In the genomic region with DNA sequence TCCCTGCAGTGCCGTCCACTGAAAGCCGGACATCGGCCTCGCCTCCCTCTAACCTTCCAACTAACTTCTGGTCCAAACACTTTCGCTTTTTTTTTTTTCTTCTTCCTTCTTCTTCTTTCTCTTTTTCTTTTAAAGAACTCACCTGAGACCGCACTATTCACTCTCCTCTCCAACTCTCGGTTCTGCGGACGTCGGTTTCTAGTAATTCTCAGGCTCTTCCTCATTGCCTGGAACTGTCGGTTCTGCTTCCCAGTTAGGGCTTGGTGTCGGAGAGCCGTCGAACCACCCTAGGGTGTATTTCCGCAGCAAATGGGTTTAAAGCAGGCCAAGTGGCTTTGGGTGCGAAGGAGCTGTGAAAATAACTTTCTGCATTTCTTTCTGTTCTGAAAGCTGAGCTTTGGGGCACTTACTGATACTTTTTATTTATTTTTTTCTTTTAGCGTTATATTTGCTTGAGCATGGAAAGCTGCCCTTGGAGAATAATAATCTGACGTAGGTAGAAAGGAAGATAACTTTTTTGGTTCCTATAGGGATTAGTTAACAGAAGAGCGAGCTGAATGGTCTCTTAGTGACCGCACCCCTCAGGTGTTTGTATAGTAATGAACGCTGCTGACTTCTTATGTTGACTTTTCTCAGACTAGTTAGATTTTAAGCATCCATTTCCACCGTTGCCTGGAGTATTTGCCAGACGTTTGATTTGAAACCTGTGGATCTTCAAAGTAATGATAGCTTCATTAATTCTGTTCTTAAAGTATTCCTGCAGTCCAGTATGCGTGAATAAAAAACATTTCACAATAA, we compare ENCODE assay signal across 8 mouse cellular contexts. TPM values are rescaled to one million over a fixed set of nuclear protein-coding genes. Genes with fewer than 3 reads are reported as not detected.
A peak's percentile ranks its signal among the peaks of the same experiment; 100 is the strongest.
DNase-seq lines count a peak whose midpoint lies in the region; ATAC-seq and TF ChIP-seq lines count a peak whose summit lies in the region.

No protein-coding gene starts in this region.

- DNase-seq in lung, embryonic 14.5 days, result peak; percentile 28
- DNase-seq in lung, postnatal 4 days, result no peak
- DNase-seq in large intestine, adult 2 months (ENCODE audit: low read depth, low spot score), result peak; percentile 35
- DNase-seq in frontal cortex, postnatal 10 days (ENCODE audit: low spot score in 2 of 2), result no peak
- no peak for DNase-seq in left cerebral cortex, postnatal 10 days (ENCODE audit: extremely low spot score in 1 of 2, low spot score in 2 of 2)
- DNase-seq in urinary bladder, postnatal 36 days (ENCODE audit: low spot score in 2 of 2), result no peak

- peak overlapping the region; percentile 92 for H3K4me3 ChIP-seq in lung, embryonic 14.5 days (ENCODE audit: low read depth, low read length)
- peak overlapping the region; percentile 90 for H3K4me3 ChIP-seq in midbrain, embryonic 16.5 days (ENCODE audit: low read depth, low read length)

- 13% methylated on average over 24 of the region's 24 CpGs for WGBS in lung, embryonic 14.5 days
- WGBS in large intestine, adult 2 months, result 5% methylated on average over 24 of the region's 24 CpGs
- WGBS in midbrain, embryonic 16.5 days, result 20% methylated on average over 24 of the region's 24 CpGs

- no peaks in the 10 kb centered on the region for H3K27me3 ChIP-seq in lung, embryonic 14.5 days (ENCODE audit: insufficient read depth, low read length)
- 0 out of 2 replicates have a peak, but pooled peaks cover 3% of the 10 kb centered on the region for H3K27me3 ChIP-seq in midbrain, embryonic 16.5 days (ENCODE audit: control insufficient read depth, insufficient read depth, low read depth, low read length)

- ATAC-seq in lung, embryonic 14.5 days (ENCODE audit: insufficient read depth), result no peak
- ATAC-seq in erythroblast, adult 5-6 weeks (replicated peaks; ENCODE audit: low FRiP score, poor library complexity, severe bottlenecking), result peak; percentile 10; the same call in 1 of the 2 replicates
- no peak for ATAC-seq in midbrain, embryonic 16.5 days

- intact Hi-C loops in left cerebral cortex, postnatal 10 days (cut with DNase I), result no loop called here

- no peaks in the 10 kb centered on the region for H3K9me3 ChIP-seq in lung, embryonic 14.5 days (ENCODE audit: low read depth, low read length)
- no peaks in the 10 kb centered on the region for H3K9me3 ChIP-seq in midbrain, embryonic 16.5 days (replicated peaks; ENCODE audit: control insufficient read depth, low read length, poor library complexity, severe bottlenecking)

- no peaks in the 10 kb centered on the region for H3K36me3 ChIP-seq in lung, embryonic 14.5 days (ENCODE audit: insufficient read depth)
- H3K36me3 ChIP-seq in midbrain, embryonic 16.5 days (ENCODE audit: control insufficient read depth, insufficient read depth, low read length), result no peaks in the 10 kb centered on the region

- peak overlapping the region; percentile 93 for H3K9ac ChIP-seq in lung, embryonic 14.5 days
- peak overlapping the region; percentile 91 for H3K9ac ChIP-seq in midbrain, embryonic 16.5 days (ENCODE audit: low read depth, low read length)

- H3K4me1 ChIP-seq in lung, embryonic 14.5 days (ENCODE audit: insufficient read depth), result peaks cover 6% of the 10 kb centered on the region
- H3K4me1 ChIP-seq in midbrain, embryonic 16.5 days (ENCODE audit: control insufficient read depth, insufficient read depth, low read length), result peaks cover 20% of the 10 kb centered on the region

- H3K4me2 ChIP-seq in lung, embryonic 14.5 days, result peak overlapping the region; percentile 95
- peak overlapping the region; percentile 98 for H3K4me2 ChIP-seq in midbrain, embryonic 16.5 days (ENCODE audit: low read length)

- H3K27ac ChIP-seq in lung, embryonic 14.5 days (ENCODE audit: low read depth), result peak overlapping the region; percentile 97
- peak overlapping the region; percentile 98; the same call in 1 of the 2 replicates for H3K27ac ChIP-seq in midbrain, embryonic 16.5 days (ENCODE audit: low read length)

- no peak for TF ChIP-seq CTCF in lung, embryonic 14.5 days (IDR thresholded peaks at IDR 0.05; ENCODE audit: low read depth)

RNA-seq across cellular contexts. Expression of gene Ap1g1, which starts 1.3 kb away (rescaled TPM):
- 38.0 and 41.8 TPM in 2 replicates for polyA plus RNA-seq in lung, embryonic 14.5 days (2014; fragmentation: Nextera tagmentation; extraction: Ambion mirVana)
- total RNA-seq in erythroblast, adult 5-6 weeks (2015; ENCODE audit: low replicate concordance), result 35.7 and 85.7 TPM in 2 replicates
- total RNA-seq in erythroblast, adult 5-6 weeks (2017; ENCODE audit: low replicate concordance), result 26.2 and 55.2 TPM in 2 replicates
- 28.5 and 37.0 TPM in 2 replicates for polyA plus RNA-seq in large intestine, adult 2 months (2012; rRNA removed)
- 53.0 and 55.4 TPM in 2 replicates for polyA plus RNA-seq in midbrain, embryonic 16.5 days (2015; fragmentation: Nextera tagmentation; extraction: Ambion mirVana)
- 10 to 100 TPM; 92.9 to 95.8 TPM for total RNA-seq in left cerebral cortex, postnatal 10 days (2021)

RNA-seq across cellular contexts. Expression of gene Atxn1l, which starts 42.1 kb away (rescaled TPM):
- 8.4 and 11.2 TPM in 2 replicates for polyA plus RNA-seq in lung, embryonic 14.5 days (2014; fragmentation: Nextera tagmentation; extraction: Ambion mirVana)
- 1.3 and 5.6 TPM in 2 replicates for total RNA-seq in erythroblast, adult 5-6 weeks (2015; ENCODE audit: low replicate concordance)
- total RNA-seq in erythroblast, adult 5-6 weeks (2017; ENCODE audit: low replicate concordance), result 3.5 and 4.3 TPM in 2 replicates
- polyA plus RNA-seq in large intestine, adult 2 months (2012; rRNA removed), result 5.5 and 8.6 TPM in 2 replicates
- polyA plus RNA-seq in midbrain, embryonic 16.5 days (2015; fragmentation: Nextera tagmentation; extraction: Ambion mirVana), result 3.7 and 5.1 TPM in 2 replicates
- 10 to 100 TPM; 35.0 to 40.3 TPM for total RNA-seq in left cerebral cortex, postnatal 10 days (2021)

Comparison
In these comparisons a context has a peak if more than half of its experiments do, and no peak if none do; other contexts are left out.
1. DNase-seq: peak in lung, embryonic 14.5 days (single experiment) and large intestine, adult 2 months (single experiment); none in lung, postnatal 4 days (0 of 2), frontal cortex, postnatal 10 days (0 of 2), left cerebral cortex, postnatal 10 days (0 of 2) and urinary bladder, postnatal 36 days (0 of 2).